Mouse (Mus musculus) kidney, embryonic 15.5 days (tissue): ENCODE measurements at regions not wholly inside any gene's neighbourhood (a gene's known extent, or its start where the extent isn't known, plus 50 kb on each side); places are given as distances from the start of the nearest gene placed in this dataset.
A peak's percentile ranks its signal among the peaks of the same experiment; 100 is the strongest.

Experiments used
- ATAC-seq: fragments of 200-750 bp; cut with Nextera tagmentation; replicated peaks from 2 replicates; pipeline ENCODE4 v1.8.0; 2017; ENCODE audit warnings: moderate TSS enrichment; ENCODE audit not compliant: low FRiP score
- H3K27ac ChIP-seq: fragments of 300-500 bp; sonication (generic); 2 replicates; pipeline ENCODE4 v1.5.1; 2015; ENCODE audit warnings: mild to moderate bottlenecking, inconsistent platforms
- H3K27me3 ChIP-seq: fragments of 300-500 bp; sonication (generic); 2 replicates; pipeline ENCODE4 v1.6.1; 2015; ENCODE audit warnings: inconsistent platforms
- H3K36me3 ChIP-seq: fragments of 300-500 bp; sonication (generic); 2 replicates; pipeline ENCODE4 v1.6.1; 2015; ENCODE audit warnings: inconsistent platforms
- H3K4me1 ChIP-seq: fragments of 300-500 bp; sonication (generic); 2 replicates; pipeline ENCODE4 v1.6.1; 2015; ENCODE audit warnings: inconsistent platforms
- H3K4me2 ChIP-seq: fragments of 300-500 bp; sonication (generic); 2 replicates; pipeline ENCODE4 v1.6.1; 2015; ENCODE audit warnings: moderate library complexity, mild to moderate bottlenecking, inconsistent platforms
- H3K4me3 ChIP-seq: fragments of 300-500 bp; sonication (generic); replicated peaks from 2 replicates; pipeline ENCODE4 v1.5.1; 2015; ENCODE audit warnings: mild to moderate bottlenecking, inconsistent platforms
- H3K9ac ChIP-seq: fragments of 300-500 bp; sonication (generic); 2 replicates; pipeline ENCODE4 v1.6.1; 2015; ENCODE audit warnings: mild to moderate bottlenecking, inconsistent platforms
- H3K9me3 ChIP-seq: fragments of 300-500 bp; sonication (generic); replicated peaks from 2 replicates; pipeline ENCODE4 v1.6.1; 2016; ENCODE audit warnings: inconsistent platforms
- WGBS: fragments of 180-500 bp; shearing (Covaris S2); methylation state at CpG from one replicate; pipeline ENCODE4 v1.1.7; 2015; ENCODE audit warnings: mixed read lengths; 5-methylcytosine and 5-hydroxymethylcytosine counted together

DNA sequence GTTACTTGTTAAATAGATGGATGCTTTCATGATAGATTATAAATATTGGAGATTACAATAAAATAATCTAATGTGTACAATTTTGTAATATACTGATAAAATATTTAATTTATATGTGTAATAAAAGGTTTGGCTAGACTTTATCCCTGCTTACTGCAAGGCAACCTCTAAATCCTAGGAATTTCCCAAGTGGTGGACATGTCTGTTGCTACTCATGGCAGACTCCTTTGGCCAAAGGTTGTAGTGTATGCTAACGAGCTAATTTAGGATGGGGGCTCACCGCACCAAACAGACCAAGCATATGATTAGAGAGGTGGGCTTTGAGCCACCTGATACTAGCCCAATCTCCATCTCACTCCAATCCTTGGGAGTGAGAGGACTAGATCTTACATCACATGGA is 102.4 kb downstream of the Qpct start:
- Histone ChIP-seq H3K9ac (no peak overlapping the region), H3K27ac (peak overlapping the region; percentile 1; the same call in 1 of the 2 replicates), H3K27me3 (no peaks in the 10 kb centered on the region), H3K36me3 (no peaks in the 10 kb centered on the region), H3K4me2 (no peak overlapping the region), H3K4me1 (no peaks in the 10 kb centered on the region), H3K9me3 (no peaks in the 10 kb centered on the region), H3K4me3 (no peak overlapping the region)
- 0 out of 2 replicates have a peak, but pooled peaks have one; percentile 56 for ATAC-seq
- 60% methylated on average over 2 of the region's 2 CpGs for WGBS

DNA sequence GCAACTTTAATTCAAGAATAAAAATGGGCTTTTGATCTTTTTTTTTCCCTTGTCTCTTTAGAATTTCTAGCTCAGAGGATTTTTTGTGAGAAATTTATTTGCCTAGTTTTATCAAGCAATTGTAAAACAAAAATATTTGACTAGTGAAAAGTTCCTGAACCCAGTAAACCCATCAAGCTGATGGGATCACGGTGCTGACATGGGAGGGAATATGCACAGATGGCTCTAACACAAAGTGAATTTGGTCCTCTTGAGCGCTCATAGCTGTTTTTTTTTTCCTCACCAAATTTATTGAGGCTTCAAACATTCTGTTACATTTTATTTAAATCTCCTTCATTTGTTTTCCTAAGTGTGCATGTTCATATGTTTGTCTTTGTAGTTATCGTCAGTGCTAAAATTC is 101.1 kb downstream of the Qpct start:
- Histone ChIP-seq H3K36me3 (no peaks in the 10 kb centered on the region), H3K9me3 (no peaks in the 10 kb centered on the region), H3K4me2 (no peak overlapping the region), H3K27me3 (no peaks in the 10 kb centered on the region), H3K4me1 (no peaks in the 10 kb centered on the region), H3K9ac (no peak overlapping the region), H3K4me3 (no peak overlapping the region), H3K27ac (no peak overlapping the region)
- ATAC-seq, result 0 out of 2 replicates have a peak, but pooled peaks have one; percentile 36
- WGBS, result 51% methylated on average over 3 of the region's 3 CpGs

DNA sequence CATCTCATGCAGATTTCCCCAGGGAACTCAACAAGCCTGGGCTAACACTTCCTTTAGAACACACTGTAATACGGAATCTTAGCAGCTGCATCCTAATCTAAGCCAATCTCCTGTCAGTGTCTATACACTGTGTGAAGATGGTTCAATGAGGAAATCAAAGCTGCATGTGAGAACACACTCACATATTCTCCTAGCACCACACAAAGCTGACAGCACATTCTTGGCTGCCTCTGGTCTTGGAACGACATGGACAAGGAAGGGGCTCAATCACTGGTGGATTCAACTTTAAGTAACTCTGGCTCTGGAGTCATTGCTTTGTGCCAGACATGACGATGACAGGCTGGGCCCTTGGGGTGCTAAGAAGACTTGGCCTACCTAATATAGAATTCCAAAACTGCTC is 96.2 kb downstream of the Qpct start:
- WGBS, result 86% methylated on average over 3 of the region's 3 CpGs
- Histone ChIP-seq H3K27ac (no peak overlapping the region), H3K9ac (no peak overlapping the region), H3K4me3 (no peak overlapping the region), H3K4me1 (no peaks in the 10 kb centered on the region), H3K36me3 (no peaks in the 10 kb centered on the region), H3K27me3 (no peaks in the 10 kb centered on the region), H3K4me2 (no peak overlapping the region), H3K9me3 (no peaks in the 10 kb centered on the region)
- ATAC-seq, result no peak

DNA sequence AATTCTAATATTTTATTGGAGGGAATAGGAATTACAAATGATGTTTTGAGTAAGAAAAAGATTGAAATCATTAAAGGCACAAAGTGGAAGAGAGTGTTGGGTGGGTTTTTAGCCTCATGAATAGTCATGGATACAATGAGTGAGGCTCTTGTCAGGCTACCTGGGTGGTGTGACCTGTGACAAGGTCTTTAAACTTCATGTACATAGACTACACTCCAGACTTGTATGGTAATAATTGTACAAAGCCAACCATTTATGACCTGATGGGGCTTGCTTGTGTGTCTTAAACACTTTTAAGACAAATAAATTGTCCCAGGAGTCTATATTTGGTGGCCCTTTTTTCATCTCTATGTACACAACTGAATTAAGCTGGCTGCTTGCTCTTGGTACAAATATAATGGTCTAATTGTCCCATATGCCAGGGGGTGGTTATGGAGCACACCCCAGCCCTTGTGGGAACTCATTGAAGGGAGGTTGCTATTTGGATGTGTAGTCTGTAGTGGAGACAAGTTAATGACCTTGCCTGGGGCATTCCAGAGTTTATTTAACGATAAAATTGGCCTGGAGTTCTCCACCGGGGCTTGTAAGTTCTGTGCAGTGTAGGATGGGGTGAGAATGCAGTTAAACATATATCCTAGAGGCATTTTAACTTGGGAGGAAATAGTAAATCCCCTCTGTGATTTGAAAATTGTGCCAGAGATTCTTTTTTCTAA is 93.4 kb downstream of the Qpct start:
- Histone ChIP-seq H3K9me3 (no peaks in the 10 kb centered on the region), H3K4me1 (no peaks in the 10 kb centered on the region), H3K27me3 (no peaks in the 10 kb centered on the region), H3K36me3 (no peaks in the 10 kb centered on the region), H3K27ac (no peak overlapping the region), H3K4me3 (no peak overlapping the region), H3K4me2 (no peak overlapping the region), H3K9ac (no peak overlapping the region)
- no peak for ATAC-seq
- 36% methylated on average over 2 of the region's 2 CpGs for WGBS

DNA sequence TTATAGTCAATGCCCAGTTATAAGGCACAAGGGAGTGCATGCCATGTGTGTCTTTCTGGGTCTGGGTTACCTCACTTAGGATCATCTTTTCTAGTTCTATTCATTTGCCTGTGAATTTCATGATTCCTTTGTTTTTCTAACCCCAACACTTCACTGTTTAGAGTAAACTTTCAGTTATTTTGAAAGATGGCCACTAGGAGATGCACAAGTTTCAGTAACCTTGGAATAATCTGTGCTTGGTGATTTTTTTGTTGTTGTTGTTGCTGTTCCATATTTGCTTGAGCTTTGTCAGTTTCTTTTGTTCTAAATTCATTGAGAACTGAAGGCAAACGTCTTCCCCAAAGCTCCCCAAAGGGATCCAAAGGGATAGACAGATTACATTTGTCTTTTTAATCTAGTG is 91.3 kb downstream of the Qpct start:
- 39% methylated on average over 1 of the region's 1 CpGs for WGBS
- Histone ChIP-seq H3K27me3 (no peaks in the 10 kb centered on the region), H3K9me3 (no peaks in the 10 kb centered on the region), H3K36me3 (no peaks in the 10 kb centered on the region), H3K4me3 (no peak overlapping the region), H3K9ac (no peak overlapping the region), H3K27ac (no peak overlapping the region), H3K4me2 (no peak overlapping the region), H3K4me1 (no peaks in the 10 kb centered on the region)
- ATAC-seq, result no peak
